Mouse (Mus musculus) frontal cortex, postnatal 25 days (tissue): ENCODE data around the gene Prr5l.

Experiments
- DNase-seq, 2 experiments: peaks; one replicate each; pipeline ENCODE4 v3.0.0; 2022; ENCODE audit warnings: low spot score in 2 of 2

The Prr5l gene

GRCm38 (mm10) chr2:101881471-101882162 lies 1.2 kb downstream of the Prr5l start:
- DNase-seq: no peak

- no peak for DNase-seq
Observed at GRCm38 (mm10) chr2:101871179-101871578, 11.6 kb downstream of the Prr5l start.

- DNase-seq: no peak
Observed at GRCm38 (mm10) chr2:101868683-101869082, 14.1 kb downstream of the Prr5l start.

GRCm38 (mm10) chr2:101862219-101863123 lies 20.4 kb downstream of the Prr5l start:
- no peak for DNase-seq

- DNase-seq: no peak
Observed at GRCm38 (mm10) chr2:101860920-101861485, 21.8 kb downstream of the Prr5l start.

GRCm38 (mm10) chr2:101856174-101856573 lies 26.7 kb downstream of the Prr5l start:
- no peak for DNase-seq

- no peak for DNase-seq
Observed at GRCm38 (mm10) chr2:101854792-101855191, 28.0 kb downstream of the Prr5l start.

- DNase-seq: no peak
Observed at GRCm38 (mm10) chr2:101842756-101843155, 40.1 kb downstream of the Prr5l start.

- DNase-seq: no peak
Observed at GRCm38 (mm10) chr2:101834816-101835523, 47.9 kb downstream of the Prr5l start.

- no peak for DNase-seq
Observed at GRCm38 (mm10) chr2:101832361-101832760, 50.5 kb downstream of the Prr5l start.

- DNase-seq: no peak
Observed at GRCm38 (mm10) chr2:101831851-101832250, 51.0 kb downstream of the Prr5l start.

- DNase-seq: no peak
Observed at GRCm38 (mm10) chr2:101830186-101830915, 52.5 kb downstream of the Prr5l start.

- DNase-seq: no peak
Observed at GRCm38 (mm10) chr2:101829013-101829412, 53.8 kb downstream of the Prr5l start.

- no peak for DNase-seq
Observed at GRCm38 (mm10) chr2:101828057-101828643, 54.7 kb downstream of the Prr5l start.

- no peak for DNase-seq
Observed at GRCm38 (mm10) chr2:101827626-101828025, 55.2 kb downstream of the Prr5l start.

GRCm38 (mm10) chr2:101826950-101827600 lies 55.8 kb downstream of the Prr5l start:
- no peak for DNase-seq

GRCm38 (mm10) chr2:101826186-101826707 lies 56.6 kb downstream of the Prr5l start:
- no peak for DNase-seq

GRCm38 (mm10) chr2:101825226-101826120 lies 57.4 kb downstream of the Prr5l start:
- DNase-seq: no peak

- DNase-seq: no peak
Observed at GRCm38 (mm10) chr2:101823821-101824220, 59.0 kb downstream of the Prr5l start.
